Mouse (Mus musculus) ES-Bruce4 (cell line): ENCODE measurements at regions not wholly inside any gene's neighbourhood (a gene's known extent, or its start where the extent isn't known, plus 50 kb on each side); places are given as distances from the start of the nearest gene placed in this dataset.

ENCODE experiments used
- CTCF ChIP-seq: IDR thresholded peaks from one replicate; pipeline ENCODE4 v1.8.1; 2011; ENCODE audit warnings: low read depth, low read length
- EP300 ChIP-seq: IDR thresholded peaks from 2 replicates; pipeline ENCODE4 v1.6.1; 2011; ENCODE audit warnings: low read depth, low read length; ENCODE audit not compliant: insufficient read depth
- POLR2A ChIP-seq: IDR thresholded peaks from one replicate; pipeline ENCODE4 v1.8.1; 2011; ENCODE audit warnings: low read length; ENCODE audit not compliant: insufficient read depth

GRCm38 (mm10) chr12:32683375-32683774 is 136.0 kb upstream of the Nampt start:
- TF ChIP-seq CTCF = no peak
- no peak for TF ChIP-seq POLR2A
- no peak for TF ChIP-seq EP300
